Mouse (Mus musculus) midbrain, embryonic 12.5 days (tissue): ENCODE measurements at regions not wholly inside any gene's neighbourhood (a gene's known extent, or its start where the extent isn't known, plus 50 kb on each side); places are given as distances from the start of the nearest gene placed in this dataset.
A peak's percentile ranks its signal among the peaks of the same experiment; 100 is the strongest.
"Not testable (repeated sequence)": the region's sequence is repeated elsewhere in the genome, so short reads cannot be mapped to it uniquely, and the experiment has no call there.

Experiments
- ATAC-seq: fragments of 200-750 bp; cut with Nextera tagmentation; 2 replicates; pipeline ENCODE4 v1.8.0; 2017; ENCODE audit warnings: low read depth, moderate TSS enrichment, moderate library complexity; ENCODE audit not compliant: low FRiP score
- H3K27ac ChIP-seq: fragments of 300-500 bp; sonication (generic); replicated peaks from 2 replicates; pipeline ENCODE4 v1.5.1; 2016; ENCODE audit warnings: mild to moderate bottlenecking
- H3K27me3 ChIP-seq: fragments of 300-500 bp; sonication (generic); 2 replicates; pipeline ENCODE4 v1.6.1; 2016; ENCODE audit warnings: mild to moderate bottlenecking
- H3K36me3 ChIP-seq: fragments of 300-500 bp; sonication (generic); 2 replicates; pipeline ENCODE4 v1.6.1; 2016
- H3K4me1 ChIP-seq: fragments of 300-500 bp; sonication (generic); 2 replicates; pipeline ENCODE4 v1.6.1; 2016
- H3K4me2 ChIP-seq: fragments of 300-500 bp; sonication (generic); replicated peaks from 2 replicates; pipeline ENCODE4 v1.6.1; 2016; ENCODE audit warnings: mild to moderate bottlenecking, moderate library complexity
- H3K4me3 ChIP-seq: fragments of 300-500 bp; sonication (generic); 2 replicates; pipeline ENCODE4 v1.5.1; 2016; ENCODE audit warnings: mild to moderate bottlenecking
- H3K9ac ChIP-seq: fragments of 300-500 bp; sonication (generic); replicated peaks from 2 replicates; pipeline ENCODE4 v1.6.1; 2016; ENCODE audit warnings: mild to moderate bottlenecking, moderate library complexity
- H3K9me3 ChIP-seq: fragments of 300-500 bp; sonication (generic); 2 replicates; pipeline ENCODE4 v1.6.1; 2016; ENCODE audit warnings: mild to moderate bottlenecking
- WGBS: fragments of 180-500 bp; shearing (Covaris S2); methylation state at CpG from one replicate; pipeline ENCODE4 v1.1.7; 2016; 5-methylcytosine and 5-hydroxymethylcytosine counted together

- not testable (repeated sequence) for H3K27me3 ChIP-seq, H3K9ac ChIP-seq, H3K4me2 ChIP-seq, H3K4me1 ChIP-seq, H3K9me3 ChIP-seq, ATAC-seq, H3K4me3 ChIP-seq, H3K36me3 ChIP-seq, H3K27ac ChIP-seq
These were observed 91.8 kb downstream of the 5730507C01Rik start for GRCm38 (mm10) chr12:18606126-18606525.

- peak; percentile 89 for ATAC-seq
- H3K27ac ChIP-seq, result peak overlapping the region; percentile 54; the same call in 1 of the 2 replicates
- WGBS, result 0% methylated on average over 26 of the region's 38 CpGs
These were observed 95.5 kb downstream of the 5730507C01Rik start for GRCm38 (mm10) chr12:18609835-18610234.

GRCm38 (mm10) chr12:18610581-18610980 is 96.3 kb downstream of the 5730507C01Rik start:
- 0 out of 2 replicates have a peak, but pooled peaks cover 11% of the 10 kb centered on the region for H3K9me3 ChIP-seq
- WGBS, result 4% methylated on average over 24 of the region's 24 CpGs
- H3K4me1 ChIP-seq, H3K36me3 ChIP-seq, H3K27ac ChIP-seq, ATAC-seq, H3K27me3 ChIP-seq: not testable (repeated sequence)
- peak overlapping the region; percentile 61 for H3K4me3 ChIP-seq
- peak overlapping the region; percentile 54; the same call in 1 of the 2 replicates for H3K9ac ChIP-seq
- H3K4me2 ChIP-seq, result peak overlapping the region; percentile 56

More at GRCm38 (mm10) chr12:18609835-18610234, 95.5 kb downstream of the 5730507C01Rik start:
- peak overlapping the region; percentile 54 for H3K9ac ChIP-seq
- H3K4me2 ChIP-seq, result peak overlapping the region; percentile 56
- H3K36me3 ChIP-seq, result no peaks in the 10 kb centered on the region
- peak overlapping the region; percentile 61 for H3K4me3 ChIP-seq
- H3K4me1 ChIP-seq, result no peaks in the 10 kb centered on the region; the same call in 1 of the 2 replicates
- no peaks in the 10 kb centered on the region for H3K27me3 ChIP-seq
- 0 out of 2 replicates have a peak, but pooled peaks cover 9% of the 10 kb centered on the region for H3K9me3 ChIP-seq
